Mouse (Mus musculus) kidney, postnatal 0 days (tissue): ENCODE measurements at regions not wholly inside any gene's neighbourhood (a gene's known extent, or its start where the extent isn't known, plus 50 kb on each side); places are given as distances from the start of the nearest gene placed in this dataset.
"Not testable (repeated sequence)": the region's sequence is repeated elsewhere in the genome, so short reads cannot be mapped to it uniquely, and the experiment has no call there.

ENCODE experiments used
- ATAC-seq: fragments of 200-750 bp; cut with Nextera tagmentation; replicated peaks from 2 replicates; pipeline ENCODE4 v1.8.0; 2017; ENCODE audit warnings: low read depth, moderate number of reproducible peaks, moderate TSS enrichment, moderate library complexity; ENCODE audit not compliant: low FRiP score
- DNase-seq: peaks from one replicate; pipeline ENCODE4 v3.0.0-alpha.2; 2016; ENCODE audit warnings: low spot score
- H3K27ac ChIP-seq: fragments of 300-500 bp; sonication (generic); 2 replicates; pipeline ENCODE4 v1.5.1; 2014; ENCODE audit warnings: mild to moderate bottlenecking
- H3K27me3 ChIP-seq: fragments of 300-500 bp; sonication (generic); 2 replicates; pipeline ENCODE4 v1.6.1; 2014; ENCODE audit warnings: low read length, mixed read lengths; ENCODE audit not compliant: insufficient read depth
- H3K36me3 ChIP-seq: fragments of 300-500 bp; sonication (generic); 2 replicates; pipeline ENCODE4 v1.6.1; 2014; ENCODE audit warnings: low read length, mixed read lengths; ENCODE audit not compliant: insufficient read depth
- H3K4me1 ChIP-seq: fragments of 300-500 bp; sonication (generic); replicated peaks from 2 replicates; pipeline ENCODE4 v1.6.1; 2014; ENCODE audit warnings: antibody characterized with exemption, low read length, mixed read lengths; ENCODE audit not compliant: insufficient read depth
- H3K4me2 ChIP-seq: fragments of 300-500 bp; sonication (generic); 2 replicates; pipeline ENCODE4 v1.6.1; 2014; ENCODE audit warnings: mild to moderate bottlenecking, low read length, moderate library complexity, mixed read lengths
- H3K4me3 ChIP-seq: fragments of 300-500 bp; sonication (generic); replicated peaks from 2 replicates; pipeline ENCODE4 v1.5.1; 2014; ENCODE audit warnings: low read depth, low read length
- H3K9ac ChIP-seq: fragments of 300-500 bp; sonication (generic); 2 replicates; pipeline ENCODE4 v1.6.1; 2014; ENCODE audit warnings: low read depth, low read length
- H3K9me3 ChIP-seq: fragments of 300-500 bp; sonication (generic); replicated peaks from 2 replicates; pipeline ENCODE4 v1.6.1; 2016; ENCODE audit warnings: low read length, inconsistent platforms, mixed read lengths
- CTCF ChIP-seq: IDR thresholded peaks from 2 replicates; pipeline ENCODE4 v1.5.1; 2016; ENCODE audit warnings: antibody characterized with exemption, low read depth, mild to moderate bottlenecking, moderate library complexity
- WGBS: fragments of 180-500 bp; shearing (Covaris S2); extraction: QIAGEN DNeasy Blood & Tissue Kit; methylation state at CpG from one replicate; pipeline ENCODE4 v1.1.7; 2014; 5-methylcytosine and 5-hydroxymethylcytosine counted together

DNA sequence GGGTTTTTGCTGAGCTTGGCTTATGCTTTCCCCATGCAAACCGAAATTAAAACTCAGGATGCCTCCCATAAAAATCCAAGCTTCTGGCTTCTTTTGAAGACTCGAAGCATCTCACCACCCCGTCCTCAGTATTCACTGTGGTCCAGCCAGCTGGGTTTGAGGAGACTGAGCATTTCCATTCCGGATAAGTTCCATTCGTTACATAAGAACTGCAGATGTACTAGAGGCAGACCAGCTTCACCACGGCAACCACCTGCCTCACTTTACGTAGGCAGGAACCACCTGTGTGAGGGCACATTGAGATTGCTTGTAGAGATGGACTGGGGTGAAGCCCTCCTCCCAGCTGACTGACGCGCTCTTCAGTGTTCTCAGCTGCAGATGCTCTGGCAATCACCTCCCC lies 199.9 kb upstream of the Fbxl7 start:
- ATAC-seq, result no peak
- no peak for TF ChIP-seq CTCF

DNA sequence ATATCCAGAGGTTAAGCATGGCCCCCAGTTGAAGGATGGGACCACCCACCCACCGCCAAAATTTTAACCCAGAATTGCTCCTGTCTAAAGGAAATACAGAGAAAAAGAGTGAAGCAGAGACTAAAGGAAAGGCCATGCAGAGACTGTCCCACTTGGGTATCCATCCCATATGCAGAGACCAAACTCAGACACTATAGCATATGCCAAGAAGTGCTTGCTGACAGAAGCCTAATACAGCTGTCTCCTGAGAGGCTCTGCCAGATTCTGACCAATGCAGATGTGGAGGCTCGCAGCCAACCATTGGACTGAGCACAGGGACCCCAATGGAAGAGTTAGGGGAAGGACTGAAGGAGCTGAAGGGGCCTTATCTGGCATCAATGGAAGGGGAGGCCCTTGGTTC lies 206.2 kb upstream of the Fbxl7 start:
- not testable (repeated sequence) for ATAC-seq

More for the DNA sequence above, 199.9 kb upstream of the Fbxl7 start:
- Histone ChIP-seq H3K27me3 (no peaks in the 10 kb centered on the region), H3K4me2 (no peak overlapping the region), H3K4me1 (no peaks in the 10 kb centered on the region), H3K27ac (no peak overlapping the region), H3K9ac (no peak overlapping the region), H3K4me3 (no peak overlapping the region), H3K36me3 (no peaks in the 10 kb centered on the region), H3K9me3 (no peaks in the 10 kb centered on the region)
- DNase-seq, result no peak
- WGBS, result 76% methylated on average over 9 of the region's 9 CpGs

DNA sequence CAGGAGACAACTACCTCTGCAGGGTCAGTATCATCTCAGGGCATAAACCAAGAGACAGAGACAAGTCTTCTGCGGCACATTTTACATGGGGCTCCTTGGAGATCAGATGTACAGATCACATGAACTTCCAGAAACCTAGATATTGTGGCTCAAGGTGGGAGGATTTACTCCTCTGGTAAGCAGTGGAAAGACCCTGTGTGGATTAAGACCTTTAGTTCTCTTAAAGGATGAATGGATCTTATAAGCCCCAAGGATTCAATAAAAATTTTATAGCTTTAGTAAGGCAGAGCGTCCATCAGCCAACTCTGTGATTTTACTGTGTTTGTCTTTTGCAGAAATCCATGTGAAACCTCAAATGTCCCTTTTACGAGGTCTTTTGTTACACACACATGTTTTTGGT lies 213.8 kb upstream of the Fbxl7 start:
- Histone ChIP-seq H3K4me3 (no peak overlapping the region), H3K36me3 (no peaks in the 10 kb centered on the region), H3K4me1 (no peaks in the 10 kb centered on the region), H3K27me3 (no peaks in the 10 kb centered on the region), H3K9ac (no peak overlapping the region), H3K9me3 (no peaks in the 10 kb centered on the region), H3K4me2 (no peak overlapping the region), H3K27ac (no peak overlapping the region)
- WGBS, result 69% methylated on average over 3 of the region's 3 CpGs
- TF ChIP-seq CTCF, result no peak
- ATAC-seq, result no peak
- DNase-seq, result no peak

More for the DNA sequence above, 206.2 kb upstream of the Fbxl7 start:
- not testable (repeated sequence) for DNase-seq, H3K9ac ChIP-seq, H3K9me3 ChIP-seq, H3K36me3 ChIP-seq, H3K4me3 ChIP-seq, H3K27me3 ChIP-seq, H3K4me1 ChIP-seq, H3K4me2 ChIP-seq, H3K27ac ChIP-seq
- 95% methylated on average over 2 of the region's 2 CpGs for WGBS

DNA sequence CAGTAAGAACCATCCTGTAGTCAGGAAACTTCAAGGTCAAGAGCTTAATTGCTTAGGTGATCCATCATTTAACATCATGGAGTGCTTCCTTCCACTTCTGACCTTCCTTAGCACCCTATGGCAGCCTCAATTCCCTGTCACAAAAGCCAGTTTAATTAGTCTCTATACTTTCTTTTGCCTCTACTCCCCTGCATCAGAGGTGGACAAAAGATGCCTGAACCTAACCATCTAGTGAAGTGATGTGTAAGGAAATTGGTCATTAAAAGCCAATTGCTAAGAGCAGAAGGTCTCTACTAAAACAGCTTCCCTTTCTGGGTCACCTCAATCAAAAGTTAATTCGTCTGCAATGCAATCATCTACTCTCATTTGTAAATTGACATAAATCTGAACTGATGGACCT lies 234.3 kb upstream of the Fbxl7 start:
- Histone ChIP-seq H3K4me1 (no peaks in the 10 kb centered on the region), H3K36me3 (no peaks in the 10 kb centered on the region), H3K4me3 (no peak overlapping the region), H3K27me3 (no peaks in the 10 kb centered on the region), H3K27ac (no peak overlapping the region), H3K9me3 (no peaks in the 10 kb centered on the region), H3K4me2 (no peak overlapping the region), H3K9ac (no peak overlapping the region)
- ATAC-seq (no peak), DNase-seq (peak; percentile 21)
- no peak for TF ChIP-seq CTCF
- WGBS, result 10% methylated on average over 1 of the region's 1 CpGs

DNA sequence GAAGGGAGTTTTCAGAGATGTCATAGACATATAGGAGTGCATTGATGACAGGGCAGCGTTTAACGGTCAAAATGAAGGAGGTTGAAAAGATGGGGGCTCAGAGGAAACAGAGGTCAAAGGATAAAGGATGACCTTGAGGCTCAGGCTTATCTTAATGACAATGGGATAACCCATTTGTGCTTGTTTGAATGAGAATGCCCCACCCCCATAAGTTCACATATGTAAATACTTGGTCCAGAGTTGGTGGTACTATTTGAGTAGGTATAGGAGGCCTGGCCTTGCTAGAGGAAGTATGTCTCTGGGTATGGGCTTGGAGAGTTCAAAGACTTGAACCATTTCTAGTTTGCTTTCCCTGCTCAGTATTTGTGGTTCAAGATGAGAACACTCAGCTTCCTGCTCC lies 237.4 kb upstream of the Fbxl7 start:
- Histone ChIP-seq H3K36me3 (no peaks in the 10 kb centered on the region), H3K9ac (no peak overlapping the region), H3K4me3 (no peak overlapping the region), H3K27ac (no peak overlapping the region), H3K4me2 (no peak overlapping the region), H3K9me3 (no peaks in the 10 kb centered on the region), H3K4me1 (no peaks in the 10 kb centered on the region), H3K27me3 (no peaks in the 10 kb centered on the region)
- DNase-seq (no peak), ATAC-seq (no peak)
- 80% methylated on average over 2 of the region's 2 CpGs for WGBS
- TF ChIP-seq CTCF, result no peak

DNA sequence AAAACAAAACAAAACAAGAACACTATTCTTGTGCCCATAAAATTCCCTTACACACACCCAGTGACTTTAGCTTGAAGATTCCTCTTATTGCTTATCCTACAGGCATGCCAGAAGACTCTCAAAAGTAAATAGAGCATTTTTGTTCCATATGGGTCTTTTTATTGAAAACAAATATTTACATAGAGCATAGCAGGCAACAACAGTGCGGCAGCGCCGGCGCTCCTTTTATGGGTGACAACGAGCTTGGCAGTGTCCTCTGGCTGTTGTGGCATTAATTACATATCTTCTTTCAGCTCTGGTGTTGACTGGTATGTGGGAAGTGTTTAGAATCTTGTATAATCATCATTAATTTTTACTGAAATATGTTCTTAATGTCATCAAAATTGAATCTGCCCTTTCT lies 242.2 kb upstream of the Fbxl7 start:
- Histone ChIP-seq H3K4me3 (no peak overlapping the region), H3K4me2 (no peak overlapping the region), H3K27me3 (no peaks in the 10 kb centered on the region), H3K27ac (no peak overlapping the region), H3K9ac (no peak overlapping the region), H3K36me3 (no peaks in the 10 kb centered on the region), H3K4me1 (no peaks in the 10 kb centered on the region), H3K9me3 (no peaks in the 10 kb centered on the region)
- WGBS, result 72% methylated on average over 5 of the region's 5 CpGs
- ATAC-seq, result no peak
- DNase-seq, result no peak
- TF ChIP-seq CTCF, result no peak

DNA sequence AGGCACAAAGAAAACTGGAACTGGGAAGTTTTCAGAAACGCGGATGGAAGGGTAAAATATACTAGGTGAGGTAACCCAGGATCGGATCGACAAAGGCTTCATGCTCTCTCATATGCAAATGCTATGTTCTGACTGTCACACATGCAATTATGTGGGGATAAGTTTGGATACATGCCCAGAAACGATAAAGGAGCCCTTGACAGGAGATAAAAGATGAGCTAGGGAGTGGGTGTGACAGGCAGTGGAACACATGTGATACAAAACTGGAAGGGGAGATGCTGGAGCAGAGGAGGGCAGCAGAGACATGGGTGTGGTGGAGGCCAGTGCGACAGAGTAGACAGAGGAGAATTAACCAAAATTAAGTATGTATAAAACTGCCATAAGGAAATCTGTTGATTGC lies 250.5 kb upstream of the Fbxl7 start:
- TF ChIP-seq CTCF, result no peak
- no peak overlapping the region for H3K9ac ChIP-seq
- no peak overlapping the region for H3K4me2 ChIP-seq
- no peak overlapping the region for H3K4me3 ChIP-seq
- H3K27me3 ChIP-seq, result no peaks in the 10 kb centered on the region
- no peak for ATAC-seq
- H3K9me3 ChIP-seq, result no peaks in the 10 kb centered on the region
- DNase-seq, result no peak
- H3K36me3 ChIP-seq, result no peaks in the 10 kb centered on the region
- H3K27ac ChIP-seq, result no peak overlapping the region
- H3K4me1 ChIP-seq, result no peaks in the 10 kb centered on the region
- WGBS, result 72% methylated on average over 6 of the region's 6 CpGs
